Mouse (Mus musculus) embryonic facial prominence, embryonic 14.5 days (tissue): ENCODE measurements at regions not wholly inside any gene's neighbourhood (a gene's known extent, or its start where the extent isn't known, plus 50 kb on each side); places are given as distances from the start of the nearest gene placed in this dataset.
A peak's percentile ranks its signal among the peaks of the same experiment; 100 is the strongest.

Source experiments
- ATAC-seq: fragments of 200-750 bp; cut with Nextera tagmentation; 2 replicates; pipeline ENCODE4 v1.8.0; 2017; ENCODE audit warnings: low read depth, moderate number of reproducible peaks, moderate TSS enrichment
- DNase-seq: peaks from one replicate; pipeline ENCODE4 v3.0.0-alpha.2; 2015; ENCODE audit warnings: low spot score
- H3K27ac ChIP-seq: fragments of 300-500 bp; sonication (generic); replicated peaks from 2 replicates; pipeline ENCODE4 v1.5.1; 2014; ENCODE audit warnings: low read depth, mild to moderate bottlenecking, low read length, moderate library complexity
- H3K27me3 ChIP-seq: fragments of 300-500 bp; sonication (generic); replicated peaks from 2 replicates; pipeline ENCODE4 v1.6.1; 2014; ENCODE audit warnings: low read length; ENCODE audit not compliant: control insufficient read depth, insufficient read depth
- H3K36me3 ChIP-seq: fragments of 300-500 bp; sonication (generic); 2 replicates; pipeline ENCODE4 v1.6.1; 2014; ENCODE audit warnings: low read length, mixed read lengths; ENCODE audit not compliant: control insufficient read depth, insufficient read depth
- H3K4me1 ChIP-seq: fragments of 300-500 bp; sonication (generic); 2 replicates; pipeline ENCODE4 v1.6.1; 2014; ENCODE audit warnings: antibody characterized with exemption, low read length; ENCODE audit not compliant: control insufficient read depth, insufficient read depth
- H3K4me2 ChIP-seq: fragments of 300-500 bp; sonication (generic); 2 replicates; pipeline ENCODE4 v1.6.1; 2014; ENCODE audit warnings: low read depth, mild to moderate bottlenecking, low read length, moderate library complexity, mixed read lengths
- H3K4me3 ChIP-seq: fragments of 300-500 bp; sonication (generic); 2 replicates; pipeline ENCODE4 v1.5.1; 2014; ENCODE audit warnings: low read depth, mild to moderate bottlenecking, low read length
- H3K9ac ChIP-seq: fragments of 300-500 bp; sonication (generic); 2 replicates; pipeline ENCODE4 v1.6.1; 2014; ENCODE audit warnings: low read depth, mild to moderate bottlenecking, low read length, moderate library complexity, mixed read lengths
- H3K9me3 ChIP-seq: fragments of 300-500 bp; sonication (generic); 2 replicates; pipeline ENCODE4 v1.6.1; 2016; ENCODE audit warnings: low read length; ENCODE audit not compliant: control insufficient read depth
- WGBS: fragments of 180-500 bp; shearing (Covaris S2); extraction: QIAGEN DNeasy Blood & Tissue Kit; methylation state at CpG from one replicate; pipeline ENCODE4 v1.1.7; 2014; 5-methylcytosine and 5-hydroxymethylcytosine counted together

DNA sequence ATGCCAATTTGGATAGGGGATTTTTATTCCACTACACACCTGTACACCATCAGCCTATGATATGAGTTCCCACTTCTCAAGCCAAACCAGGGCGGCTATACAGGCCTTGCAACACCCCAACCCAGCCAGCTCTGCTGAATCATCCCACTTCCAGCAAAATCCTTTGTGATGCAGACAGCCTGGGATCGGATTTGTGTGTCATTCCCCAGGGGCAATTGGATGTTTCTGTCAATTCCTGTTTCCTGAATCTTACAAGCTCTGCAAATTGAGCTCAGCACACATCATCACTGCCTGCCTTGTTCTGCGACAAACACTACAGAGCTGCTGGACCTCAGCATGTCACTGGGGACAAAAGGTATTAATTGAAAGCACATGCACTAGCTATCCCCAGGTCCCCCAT is 132.0 kb upstream of the Vstm2b start:
- Histone ChIP-seq H3K4me2 (no peak overlapping the region), H3K9me3 (no peaks in the 10 kb centered on the region)
- WGBS: 14% methylated on average over 3 of the region's 3 CpGs

DNA sequence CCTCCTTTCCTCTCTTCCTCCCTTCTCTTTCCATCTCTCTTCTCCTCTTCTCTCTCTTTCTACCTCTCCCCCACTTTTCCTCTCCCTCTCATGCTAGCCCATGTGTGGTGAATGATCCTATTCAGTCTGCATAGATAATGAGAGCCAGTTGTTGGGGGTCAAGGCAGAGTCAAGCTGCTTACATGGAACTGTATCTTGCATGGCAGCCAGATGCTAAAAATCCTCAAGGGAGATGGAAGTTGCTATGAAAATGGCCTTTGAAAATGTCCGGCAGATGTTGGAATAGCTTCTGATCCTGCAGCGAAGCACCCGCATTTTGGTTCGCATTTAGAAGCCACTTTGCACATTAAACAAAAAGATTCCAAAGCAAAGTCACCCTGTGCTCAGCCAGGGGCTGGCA is 121.9 kb upstream of the Vstm2b start:
- H3K9me3 ChIP-seq: no peaks in the 10 kb centered on the region
- ATAC-seq (no peak), DNase-seq (peak; percentile 85)
- no peaks in the 10 kb centered on the region for H3K27me3 ChIP-seq
- H3K4me2 ChIP-seq: peak overlapping the region; percentile 2; the same call in 1 of the 2 replicates
- no peaks in the 10 kb centered on the region for H3K4me1 ChIP-seq
- 9% methylated on average over 4 of the region's 4 CpGs for WGBS
- H3K9ac ChIP-seq: no peak overlapping the region
- H3K36me3 ChIP-seq: no peaks in the 10 kb centered on the region
- no peak overlapping the region for H3K4me3 ChIP-seq
- H3K27ac ChIP-seq: no peak overlapping the region

More for the DNA sequence above, 132.0 kb upstream of the Vstm2b start:
- ATAC-seq (no peak), DNase-seq (no peak)
- Histone ChIP-seq H3K27ac (no peak overlapping the region), H3K27me3 (no peaks in the 10 kb centered on the region), H3K4me3 (no peak overlapping the region), H3K4me1 (no peaks in the 10 kb centered on the region), H3K9ac (no peak overlapping the region), H3K36me3 (no peaks in the 10 kb centered on the region)

DNA sequence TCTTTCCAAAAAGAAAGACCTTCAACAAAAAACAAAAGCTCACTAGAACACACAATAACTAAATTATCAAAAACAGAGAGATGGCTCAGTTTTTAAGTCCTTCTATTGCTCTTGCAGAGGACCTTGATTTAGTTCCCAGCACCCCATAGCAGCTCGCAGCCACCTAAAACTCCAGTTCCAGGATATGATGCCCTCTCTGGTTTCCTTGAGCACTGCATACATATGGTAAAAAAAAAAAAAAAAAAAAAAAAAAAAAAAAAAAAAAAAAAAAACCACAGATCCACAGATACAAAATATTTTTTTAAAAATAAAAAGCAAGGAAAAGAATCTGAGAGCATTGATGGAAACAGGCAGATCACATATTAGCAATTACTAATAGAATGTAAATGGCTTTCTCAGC is 113.2 kb upstream of the Vstm2b start:
- Histone ChIP-seq H3K36me3 (no peaks in the 10 kb centered on the region), H3K27ac (no peak overlapping the region), H3K4me3 (no peak overlapping the region), H3K9ac (no peak overlapping the region), H3K27me3 (no peaks in the 10 kb centered on the region), H3K4me1 (no peaks in the 10 kb centered on the region), H3K9me3 (no peaks in the 10 kb centered on the region), H3K4me2 (no peak overlapping the region)
- ATAC-seq (no peak), DNase-seq (no peak)
- WGBS: 71% methylated on average over 1 of the region's 1 CpGs

DNA sequence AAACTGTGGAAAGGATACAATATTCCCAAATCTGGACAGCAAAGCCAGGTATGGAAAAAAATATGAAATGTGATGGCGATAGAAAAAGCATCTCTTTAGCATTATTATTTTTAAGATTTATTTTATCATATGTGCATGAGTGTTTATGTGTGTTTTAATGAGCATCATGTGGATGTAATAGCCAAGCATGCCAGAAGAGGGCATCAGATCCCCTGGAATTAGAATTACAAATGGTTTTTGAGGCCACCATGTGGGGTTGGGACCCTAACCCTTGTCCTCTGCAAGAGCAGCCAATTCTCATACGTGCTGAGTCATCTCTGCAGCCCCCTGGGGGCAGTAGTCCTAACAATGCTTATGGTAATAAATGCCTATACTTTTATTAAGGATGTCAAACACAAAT is 111.4 kb upstream of the Vstm2b start:
- 80% methylated on average over 2 of the region's 2 CpGs for WGBS
- H3K27ac ChIP-seq: no peak overlapping the region

DNA sequence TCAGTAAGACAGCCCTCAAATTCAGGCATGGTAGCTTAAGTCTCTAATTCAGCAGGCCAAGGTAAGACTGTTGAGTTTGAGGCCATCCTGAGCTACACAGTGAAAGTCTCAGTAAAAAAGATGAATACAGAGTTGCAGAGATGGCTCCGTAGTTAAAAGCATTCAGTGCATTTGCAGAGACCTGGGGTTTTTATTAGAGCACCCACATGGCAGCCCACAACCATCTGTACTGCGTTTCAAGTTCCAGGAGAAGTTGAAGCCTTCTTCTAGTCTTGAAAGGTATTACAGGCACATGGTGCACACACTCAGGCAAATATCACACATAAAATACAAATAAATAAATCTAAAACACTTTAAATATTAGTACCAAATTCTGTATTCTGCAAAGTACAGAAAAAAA is 109.6 kb upstream of the Vstm2b start:
- Histone ChIP-seq H3K4me2 (no peak overlapping the region), H3K36me3 (no peaks in the 10 kb centered on the region), H3K9me3 (no peaks in the 10 kb centered on the region), H3K9ac (no peak overlapping the region), H3K27me3 (no peaks in the 10 kb centered on the region), H3K4me3 (no peak overlapping the region), H3K4me1 (no peaks in the 10 kb centered on the region), H3K27ac (no peak overlapping the region)
- no peak for DNase-seq
- WGBS: 61% methylated on average over 2 of the region's 2 CpGs
- ATAC-seq: no peak

More for the DNA sequence above, 111.4 kb upstream of the Vstm2b start:
- H3K4me2 ChIP-seq: no peak overlapping the region
- H3K9me3 ChIP-seq: no peaks in the 10 kb centered on the region
- no peaks in the 10 kb centered on the region for H3K36me3 ChIP-seq
- H3K27me3 ChIP-seq: no peaks in the 10 kb centered on the region
- ATAC-seq (no peak), DNase-seq (no peak)
- no peaks in the 10 kb centered on the region for H3K4me1 ChIP-seq
- no peak overlapping the region for H3K9ac ChIP-seq
- H3K4me3 ChIP-seq: no peak overlapping the region

DNA sequence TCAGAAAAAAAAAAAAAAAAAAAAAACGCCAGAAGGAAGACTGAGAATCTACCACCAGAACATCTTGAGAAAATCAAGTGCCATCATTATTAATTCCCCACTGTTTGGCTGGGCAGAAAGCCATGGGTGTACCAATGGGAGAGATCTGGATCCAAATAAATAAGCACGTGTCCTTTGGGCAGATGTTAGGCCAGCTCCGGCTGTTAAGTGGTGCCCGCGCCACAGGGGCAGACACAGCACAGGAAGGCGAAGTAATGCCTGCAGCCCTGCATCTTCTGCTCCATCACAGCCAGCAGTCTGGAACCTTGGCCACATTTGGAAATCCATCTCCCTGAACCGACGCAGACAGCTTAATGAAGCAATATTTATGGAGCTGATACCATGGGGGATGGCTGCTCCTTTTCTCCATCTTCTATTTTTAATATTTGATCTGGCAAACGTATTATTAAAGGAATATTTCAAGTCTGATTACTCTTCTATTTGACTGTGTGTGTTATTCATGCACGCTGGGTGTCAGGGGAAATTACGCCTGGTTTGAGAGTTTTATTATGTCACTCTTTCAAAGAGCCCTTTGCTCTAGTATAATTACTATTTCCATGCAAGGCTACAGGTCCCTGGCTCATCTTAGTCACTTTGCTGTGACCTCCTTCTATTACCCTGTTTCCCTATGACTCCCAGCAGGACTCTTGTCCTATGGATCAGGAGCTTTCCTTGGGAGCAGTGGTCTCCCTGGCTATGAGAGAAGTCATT is 103.5 kb upstream of the Vstm2b start:
- Histone ChIP-seq H3K4me3 (no peak overlapping the region), H3K9ac (no peak overlapping the region), H3K9me3 (no peaks in the 10 kb centered on the region), H3K27ac (no peak overlapping the region), H3K4me1 (0 out of 2 replicates have a peak, but pooled peaks cover 4% of the 10 kb centered on the region), H3K27me3 (no peaks in the 10 kb centered on the region), H3K4me2 (no peak overlapping the region), H3K36me3 (no peaks in the 10 kb centered on the region)
- DNase-seq (peak; percentile 12), ATAC-seq (no peak)
- 72% methylated on average over 11 of the region's 11 CpGs for WGBS

DNA sequence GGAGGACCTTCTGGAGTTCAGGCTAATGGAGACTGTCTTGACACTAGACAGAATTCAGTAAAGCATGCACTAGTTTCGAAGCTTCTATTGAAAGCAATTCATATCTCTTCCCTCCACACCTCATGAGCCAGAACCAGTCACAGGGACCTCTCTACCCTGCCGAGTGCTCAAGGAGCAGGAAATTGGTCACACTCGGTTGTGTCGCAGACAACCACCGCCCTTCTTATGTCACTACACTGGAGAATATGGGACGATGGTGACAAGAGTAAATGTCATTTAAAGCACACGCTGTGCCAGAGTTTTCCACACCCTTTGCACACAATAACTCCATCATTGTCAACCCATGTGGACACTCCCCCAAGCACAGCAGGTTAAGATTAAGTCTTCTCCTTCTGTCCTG is 98.3 kb upstream of the Vstm2b start:
- no peak overlapping the region for H3K27ac ChIP-seq
- WGBS: 72% methylated on average over 7 of the region's 7 CpGs

DNA sequence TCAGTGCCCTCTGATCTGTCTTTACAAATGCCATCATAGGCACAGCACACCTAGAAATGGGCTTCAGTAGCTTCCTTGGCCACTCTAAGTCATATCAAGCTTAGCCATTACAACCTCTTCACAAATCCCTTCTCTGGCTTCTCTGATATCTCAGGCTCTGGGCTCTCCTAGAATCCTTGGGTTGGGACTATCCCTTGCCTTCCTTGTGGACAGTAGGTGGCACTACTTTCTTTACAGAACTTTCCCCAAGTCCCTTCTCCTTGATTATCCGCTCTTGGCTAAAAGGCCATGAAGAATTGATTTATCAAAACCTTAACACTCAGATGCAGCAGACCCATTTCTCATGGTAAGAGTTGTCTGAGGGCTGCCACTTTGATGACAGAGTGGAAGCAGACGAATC is 96.8 kb upstream of the Vstm2b start:
- ATAC-seq: no peak
- no peaks in the 10 kb centered on the region for H3K9me3 ChIP-seq
- DNase-seq: no peak
- H3K4me2 ChIP-seq: no peak overlapping the region
- H3K27ac ChIP-seq: no peak overlapping the region
- no peak overlapping the region for H3K4me3 ChIP-seq
- H3K27me3 ChIP-seq: no peaks in the 10 kb centered on the region
- no peak overlapping the region for H3K9ac ChIP-seq
- 65% methylated on average over 2 of the region's 2 CpGs for WGBS
- 0 out of 2 replicates have a peak, but pooled peaks cover 4% of the 10 kb centered on the region for H3K4me1 ChIP-seq
- no peaks in the 10 kb centered on the region for H3K36me3 ChIP-seq

More for the DNA sequence above, 98.3 kb upstream of the Vstm2b start:
- H3K9me3 ChIP-seq: no peaks in the 10 kb centered on the region
- 0 out of 2 replicates have a peak, but pooled peaks cover 4% of the 10 kb centered on the region for H3K4me1 ChIP-seq
- no peaks in the 10 kb centered on the region for H3K36me3 ChIP-seq
- H3K9ac ChIP-seq: no peak overlapping the region
- H3K27me3 ChIP-seq: no peaks in the 10 kb centered on the region
- H3K4me3 ChIP-seq: no peak overlapping the region
- H3K4me2 ChIP-seq: no peak overlapping the region
- DNase-seq: no peak
- ATAC-seq: no peak

DNA sequence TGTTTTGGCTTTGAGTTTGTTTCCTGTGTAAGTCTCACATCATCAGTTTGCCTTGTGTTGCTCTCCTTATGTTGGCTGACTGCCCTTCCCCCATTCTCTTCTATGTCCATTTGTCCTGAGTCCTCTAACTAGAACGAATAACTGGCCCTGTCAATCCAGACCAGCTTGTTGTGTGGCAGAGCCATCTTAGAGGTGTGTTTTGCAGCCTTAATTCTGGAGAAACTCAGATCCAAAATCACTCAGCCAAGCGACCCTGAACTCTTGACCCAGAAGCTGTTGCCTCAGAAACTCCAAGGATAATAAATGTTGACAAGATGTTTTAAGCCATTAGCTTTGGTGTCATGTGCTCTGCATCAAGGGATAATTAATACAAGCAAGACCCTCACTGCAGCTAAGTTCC is 92.9 kb upstream of the Vstm2b start:
- Histone ChIP-seq H3K4me2 (no peak overlapping the region), H3K4me1 (no peaks in the 10 kb centered on the region), H3K27me3 (no peaks in the 10 kb centered on the region), H3K9ac (no peak overlapping the region), H3K36me3 (no peaks in the 10 kb centered on the region), H3K27ac (no peak overlapping the region), H3K9me3 (no peaks in the 10 kb centered on the region), H3K4me3 (no peak overlapping the region)
- DNase-seq (no peak), ATAC-seq (no peak)
- 37% methylated on average over 2 of the region's 2 CpGs for WGBS
